Mouse (Mus musculus) heart, postnatal 0 days (tissue): Measurements from ENCODE around the gene Rabepk. TPM values are rescaled to one million over a fixed set of nuclear protein-coding genes. Genes with fewer than 3 reads are reported as not detected.

Experiments
- ATAC-seq: fragments of 200-750 bp; cut with Nextera tagmentation; 2 replicates; pipeline ENCODE4 v1.8.0; 2017; ENCODE audit warnings: low read depth, moderate number of reproducible peaks, moderate library complexity; ENCODE audit not compliant: insufficient read depth
- DNase-seq: peaks from one replicate; pipeline ENCODE4 v3.0.0-alpha.2; 2016; ENCODE audit warnings: low spot score
- H3K27ac ChIP-seq: fragments of 300-500 bp; sonication (generic); 2 replicates; pipeline ENCODE4 v1.5.1; 2014; ENCODE audit warnings: low read depth, mild to moderate bottlenecking
- H3K27me3 ChIP-seq: fragments of 300-500 bp; sonication (generic); 2 replicates; pipeline ENCODE4 v1.6.1; 2014; ENCODE audit warnings: low read length, mixed read lengths; ENCODE audit not compliant: control insufficient read depth, insufficient read depth
- H3K36me3 ChIP-seq: fragments of 300-500 bp; sonication (generic); replicated peaks from 2 replicates; pipeline ENCODE4 v1.6.1; 2014; ENCODE audit warnings: low read length, mixed read lengths; ENCODE audit not compliant: control insufficient read depth, insufficient read depth
- H3K4me1 ChIP-seq: fragments of 300-500 bp; sonication (generic); 2 replicates; pipeline ENCODE4 v1.6.1; 2014; ENCODE audit warnings: antibody characterized with exemption; ENCODE audit not compliant: control insufficient read depth, insufficient read depth
- H3K4me2 ChIP-seq: fragments of 300-500 bp; sonication (generic); 2 replicates; pipeline ENCODE4 v1.6.1; 2014; ENCODE audit warnings: low read depth, mild to moderate bottlenecking, low read length, moderate library complexity
- H3K4me3 ChIP-seq: fragments of 300-500 bp; sonication (generic); 2 replicates; pipeline ENCODE4 v1.5.1; 2014; ENCODE audit warnings: low read depth, low read length
- H3K9ac ChIP-seq: fragments of 300-500 bp; sonication (generic); replicated peaks from 2 replicates; pipeline ENCODE4 v1.6.1; 2014; ENCODE audit warnings: low read depth, low read length, mixed read lengths
- H3K9me3 ChIP-seq: fragments of 300-500 bp; sonication (generic); replicated peaks from 2 replicates; pipeline ENCODE4 v1.6.1; 2016; ENCODE audit warnings: low read length; ENCODE audit not compliant: control insufficient read depth
- CTCF ChIP-seq: IDR thresholded peaks from 2 replicates; pipeline ENCODE4 v1.5.1; 2016; ENCODE audit warnings: antibody characterized with exemption, control low read depth, low read depth
- EP300 ChIP-seq: IDR thresholded peaks from 2 replicates; pipeline ENCODE4 v1.6.1; 2016; ENCODE audit warnings: antibody characterized with exemption, low read depth
- WGBS: fragments of 180-500 bp; shearing (Covaris S2); extraction: QIAGEN DNeasy Blood & Tissue Kit; methylation state at CpG from one replicate; pipeline ENCODE4 v1.1.7; 2014; 5-methylcytosine and 5-hydroxymethylcytosine counted together
- polyA plus RNA-seq: library from polyadenylated mRNA; unstranded; fragments of >200 nt; fragmentation: Nextera tagmentation; extraction: Ambion mirVana; gene quantifications from 2 replicates; pipeline ENCODE4 v1.2.1, GENCODE M21; 2015
- total RNA-seq: library from RNA; depleted of rRNA; stranded (reverse); fragments of >200 nt; gene quantifications from 2 replicates; pipeline ENCODE4 v1.2.3, GENCODE M21; 2014; ENCODE audit warnings: low replicate concordance; rRNA removed

The Rabepk gene
- total and polyA plus RNA-seq, 2 experiments from 2014 or later, result 22.1 to 31.0 TPM

DNA sequence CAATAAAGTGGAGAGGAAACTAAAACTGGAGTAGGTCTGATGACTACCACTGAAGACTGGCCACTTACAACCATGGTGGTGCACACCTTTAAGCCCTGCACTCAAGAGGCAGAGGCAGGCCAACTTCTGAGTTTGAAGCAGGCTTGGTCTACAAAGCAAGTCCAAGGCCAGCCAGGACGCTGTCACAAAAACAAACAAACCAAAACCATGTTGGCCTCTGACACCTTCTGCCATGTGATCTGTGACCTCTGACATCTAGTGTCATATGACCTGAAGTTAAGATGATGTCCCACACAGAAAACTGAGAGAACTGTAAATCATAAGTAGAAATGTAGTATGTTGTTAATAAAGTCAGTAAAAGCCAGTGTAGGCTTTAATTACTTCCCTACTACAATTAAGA is 61.8 kb downstream of the Rabepk start:
- no peak for TF ChIP-seq EP300
- TF ChIP-seq CTCF, result no peak
- Histone ChIP-seq H3K9ac (no peak overlapping the region), H3K4me2 (no peak overlapping the region), H3K27ac (no peak overlapping the region), H3K4me3 (no peak overlapping the region), H3K4me1 (peaks cover 6% of the 10 kb centered on the region; the same call in 1 of the 2 replicates), H3K36me3 (no peaks in the 10 kb centered on the region), H3K9me3 (no peaks in the 10 kb centered on the region), H3K27me3 (no peaks in the 10 kb centered on the region)
- DNase-seq (no peak), ATAC-seq (no peak)
- 72% methylated on average over 1 of the region's 1 CpGs for WGBS

DNA sequence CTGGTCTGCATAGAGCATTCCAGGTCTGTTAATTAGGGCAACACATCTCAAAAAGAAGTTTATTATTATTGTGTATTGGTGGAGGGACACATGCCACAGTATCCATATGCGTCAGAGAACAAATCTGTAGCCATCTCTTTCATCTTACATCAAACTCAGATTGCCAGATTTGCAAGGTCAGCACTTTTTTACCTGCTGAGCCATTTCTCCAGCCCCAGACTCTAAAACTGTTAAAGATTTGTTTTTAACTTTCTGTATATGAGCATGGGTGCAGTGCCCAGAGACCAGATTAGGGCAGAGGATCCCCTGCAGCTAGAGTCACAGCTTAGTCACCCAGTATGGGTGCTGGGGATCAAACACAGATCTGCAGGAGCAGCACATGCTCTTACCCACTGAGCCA is 63.1 kb downstream of the Rabepk start:
- ATAC-seq (no peak), DNase-seq (no peak)
- Histone ChIP-seq H3K9ac (no peak overlapping the region), H3K36me3 (no peaks in the 10 kb centered on the region), H3K27ac (no peak overlapping the region), H3K9me3 (no peaks in the 10 kb centered on the region), H3K4me3 (no peak overlapping the region), H3K27me3 (no peaks in the 10 kb centered on the region), H3K4me1 (no peaks in the 10 kb centered on the region; the same call in 1 of the 2 replicates), H3K4me2 (no peak overlapping the region)
- TF ChIP-seq CTCF (no peak), EP300 (no peak)
- 92% methylated on average over 1 of the region's 1 CpGs for WGBS

Other genes starting within 250 kb of the Rabepk start
- gene Gapvd1, start 44.7 kb downstream of the Rabepk start, total RNA-seq, result 29.7 and 36.1 TPM in 2 replicates
- 34.1 and 43.4 TPM in 2 replicates for gene Gapvd1, start 44.7 kb downstream of the Rabepk start, polyA plus RNA-seq
- gene Hspa5, start 27.9 kb downstream of the Rabepk start, total RNA-seq, result 160 and 175 TPM in 2 replicates
- 348 and 437 TPM in 2 replicates for gene Hspa5, start 27.9 kb downstream of the Rabepk start, polyA plus RNA-seq
- gene Fbxw2, start 26.4 kb upstream of the Rabepk start, total RNA-seq, result 73.8 and 75.8 TPM in 2 replicates
- gene Fbxw2, start 26.4 kb upstream of the Rabepk start, polyA plus RNA-seq, result 51.9 and 52.3 TPM in 2 replicates
- gene Gm34653, start 33.1 kb upstream of the Rabepk start, total RNA-seq, result not detected in 2 replicates
- gene Gm34653, start 33.1 kb upstream of the Rabepk start, polyA plus RNA-seq, result not detected in 2 replicates
- 0.19 TPM in 1 of 2 replicates, not detected in the other for gene Cutal, start 74.5 kb upstream of the Rabepk start, total RNA-seq
- 0.25 and 0.32 TPM in 2 replicates for gene Cutal, start 74.5 kb upstream of the Rabepk start, polyA plus RNA-seq
- 16.5 and 28.6 TPM in 2 replicates for gene Psmd5, start 75.1 kb upstream of the Rabepk start, total RNA-seq
- gene Psmd5, start 75.1 kb upstream of the Rabepk start, polyA plus RNA-seq, result 37.2 and 37.9 TPM in 2 replicates
- 2.4 and 5.7 TPM in 2 replicates for gene Phf19, start 114.1 kb upstream of the Rabepk start, total RNA-seq
- 1.0 and 1.6 TPM in 2 replicates for gene Phf19, start 114.1 kb upstream of the Rabepk start, polyA plus RNA-seq
- gene Traf1, start 161.9 kb upstream of the Rabepk start, total RNA-seq, result 0.23 and 0.73 TPM in 2 replicates
- 1.1 TPM in 2 replicates for gene Traf1, start 161.9 kb upstream of the Rabepk start, polyA plus RNA-seq